ENCODE assay signal across 8 mouse cellular contexts in the genomic region with DNA sequence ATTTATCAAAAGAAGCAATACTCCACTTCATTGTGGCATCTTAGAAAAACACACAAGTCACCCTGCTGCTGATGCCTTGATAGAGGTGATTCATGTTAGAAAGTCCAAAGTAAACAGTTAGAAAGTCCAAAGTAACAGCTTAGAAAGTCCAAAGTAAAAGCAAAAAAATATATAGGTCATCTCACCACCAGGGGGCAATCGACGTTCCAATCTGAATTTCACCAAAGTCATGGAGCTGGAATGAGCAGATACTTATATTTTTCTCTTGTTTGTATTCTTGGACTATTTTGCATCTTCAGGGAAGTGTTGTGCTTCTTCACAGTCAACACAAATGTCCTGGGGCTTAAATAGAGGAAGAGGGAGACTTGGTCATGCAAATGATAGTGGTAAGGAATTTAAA.
DNase-seq lines count a peak whose midpoint lies in the region; ATAC-seq lines count a peak whose summit lies in the region.

No protein-coding gene starts in this region.

- no peak; the same call in 1 of the 2 replicates for ATAC-seq in granulocyte monocyte progenitor cell, adult 5-6 weeks (replicated peaks; ENCODE audit: poor library complexity, severe bottlenecking)

- DNase-seq in cerebellum, postnatal 14 days, result peak; percentile 6 to 21
- DNase-seq in cerebellum, adult 11 months, result no peak
- DNase-seq in left cerebral cortex, adult 18-20 months (ENCODE audit: low spot score in 2 of 2), result peak; percentile 14 to 35
- no peak for DNase-seq in left cerebral cortex, adult 8-10 months (ENCODE audit: low spot score in 2 of 2)
- peak; percentile 26 for DNase-seq in ZHBTc4 (ENCODE audit: low read depth, low spot score)
- peak; percentile 8 to 11 for DNase-seq in layer of hippocampus, postnatal 14 days (ENCODE audit: low spot score in 2 of 2)
- DNase-seq in spleen, postnatal 14 days (ENCODE audit: low spot score in 2 of 2), result no peak

Comparison
In these comparisons a context has a peak if more than half of its experiments do, and no peak if none do; other contexts are left out.
1. DNase-seq: peak in cerebellum, postnatal 14 days (2 of 2), left cerebral cortex, adult 18-20 months (2 of 2), ZHBTc4 (single experiment) and layer of hippocampus, postnatal 14 days (2 of 2); none in cerebellum, adult 11 months (single experiment), left cerebral cortex, adult 8-10 months (0 of 2) and spleen, postnatal 14 days (0 of 2).